Mouse (Mus musculus) ES-E14 (cell line): ENCODE results near the gene Lrrc3b.

Experiments
- HCFC1 ChIP-seq: IDR thresholded peaks from 2 replicates; pipeline ENCODE4 v1.6.1; 2012; ENCODE audit warnings: low read length, inconsistent platforms, borderline replicate concordance; ENCODE audit not compliant: insufficient read depth
- ZC3H11A ChIP-seq: IDR thresholded peaks from 2 replicates; pipeline ENCODE4 v1.6.1; 2012; ENCODE audit warnings: low read depth, mild to moderate bottlenecking, inconsistent platforms, low read length, borderline replicate concordance

DNA sequence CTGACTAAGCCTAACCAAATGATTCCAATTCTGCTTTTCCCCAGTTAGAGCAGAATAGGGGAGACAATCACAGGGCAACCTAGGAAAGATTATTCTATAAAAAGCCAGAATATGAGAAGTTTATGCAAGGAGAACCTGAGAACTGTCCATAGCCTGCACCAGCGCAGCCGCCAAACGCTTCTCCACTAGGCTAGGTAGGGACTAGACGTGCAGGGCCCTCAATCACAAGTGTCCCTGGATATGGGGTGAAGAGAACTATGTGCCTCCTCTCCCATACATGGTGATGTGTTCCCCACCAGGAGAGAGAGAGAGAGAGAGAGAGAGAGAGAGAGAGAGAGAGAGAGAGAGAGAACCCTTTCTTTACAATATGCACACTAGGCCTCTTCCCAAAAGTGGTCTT, 2.2 kb downstream of the Lrrc3b start:
- no peak for TF ChIP-seq ZC3H11A
- TF ChIP-seq HCFC1, result no peak
